Mouse (Mus musculus) embryonic fibroblast, embryonic 13.5 days (primary cell): ENCODE results near the gene Lamtor2. TPM values are rescaled to one million over a fixed set of nuclear protein-coding genes. Genes with fewer than 3 reads are reported as not detected.

Source experiments
- H3K27ac ChIP-seq: 2 replicates; pipeline ENCODE4 v1.5.1; 2012; ENCODE audit warnings: low read length, control low read depth, inconsistent platforms; ENCODE audit not compliant: insufficient read depth
- H3K4me1 ChIP-seq: 2 replicates; pipeline ENCODE4 v1.6.1; 2011; ENCODE audit warnings: low read length; ENCODE audit not compliant: control insufficient read depth, insufficient read depth
- H3K4me3 ChIP-seq: 2 replicates; pipeline ENCODE4 v1.5.1; 2011; ENCODE audit warnings: mild to moderate bottlenecking, control low read depth, low read length; ENCODE audit not compliant: insufficient read depth
- CTCF ChIP-seq: IDR thresholded peaks from 2 replicates; pipeline ENCODE4 v1.5.1; 2011; ENCODE audit warnings: mild to moderate bottlenecking, control low read depth, low read length, moderate library complexity, borderline replicate concordance; ENCODE audit not compliant: insufficient read depth
- POLR2A ChIP-seq: IDR thresholded peaks from 2 replicates; pipeline ENCODE4 v1.6.1; 2011; ENCODE audit warnings: low read depth, mild to moderate bottlenecking, control low read depth, low read length, moderate library complexity
- polyA plus RNA-seq: library from polyadenylated mRNA; stranded (reverse); fragments of >200 nt; gene quantifications from 2 replicates; pipeline ENCODE4 v1.2.4, GENCODE M21; 2011; ENCODE audit warnings: low read depth; ENCODE audit not compliant: missing spikeins, insufficient read length

Lamtor2 gene
- polyA plus RNA-seq, 1 experiment, result 74.4 TPM

DNA sequence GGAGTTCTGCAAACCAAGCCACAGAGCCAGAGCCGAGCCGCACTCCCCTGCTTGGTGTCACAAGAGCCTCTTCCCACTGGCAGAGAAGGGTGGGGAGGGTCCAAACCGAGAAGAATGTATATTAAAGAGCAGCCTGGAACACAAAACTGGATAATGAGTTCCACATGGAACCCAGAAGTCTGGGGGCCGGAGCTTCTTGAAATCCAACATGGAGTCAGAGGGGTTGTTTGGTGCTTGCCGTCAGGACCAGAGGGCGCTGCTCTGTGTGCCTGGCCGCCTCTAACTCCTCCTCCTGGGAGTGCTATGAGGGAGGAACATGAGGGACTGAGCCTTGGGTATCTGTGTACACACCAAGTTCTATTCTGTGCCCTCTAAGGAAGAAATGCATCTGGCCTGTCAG is 47.1 kb downstream of the Lamtor2 start:
- peak overlapping the region; percentile 55 for H3K27ac ChIP-seq
- TF ChIP-seq POLR2A (no peak), CTCF (no peak)
- H3K4me3 ChIP-seq, result no peak overlapping the region
- peaks cover 20% of the 10 kb centered on the region for H3K4me1 ChIP-seq

- H3K27ac ChIP-seq, result peak overlapping the region; percentile 55
- H3K4me3 ChIP-seq, result no peak overlapping the region
- H3K4me1 ChIP-seq, result peaks cover 13% of the 10 kb centered on the region
- no peak for TF ChIP-seq POLR2A
- no peak for TF ChIP-seq CTCF
These were observed 47.8 kb downstream of the Lamtor2 start for GRCm38 (mm10) chr3:88505081-88505480.

- peaks cover 13% of the 10 kb centered on the region for H3K4me1 ChIP-seq
- peak overlapping the region; percentile 94 for H3K27ac ChIP-seq
- TF ChIP-seq POLR2A (no peak), CTCF (no peak)
- H3K4me3 ChIP-seq, result no peak overlapping the region
These were observed 48.8 kb downstream of the Lamtor2 start for GRCm38 (mm10) chr3:88503881-88504746.

DNA sequence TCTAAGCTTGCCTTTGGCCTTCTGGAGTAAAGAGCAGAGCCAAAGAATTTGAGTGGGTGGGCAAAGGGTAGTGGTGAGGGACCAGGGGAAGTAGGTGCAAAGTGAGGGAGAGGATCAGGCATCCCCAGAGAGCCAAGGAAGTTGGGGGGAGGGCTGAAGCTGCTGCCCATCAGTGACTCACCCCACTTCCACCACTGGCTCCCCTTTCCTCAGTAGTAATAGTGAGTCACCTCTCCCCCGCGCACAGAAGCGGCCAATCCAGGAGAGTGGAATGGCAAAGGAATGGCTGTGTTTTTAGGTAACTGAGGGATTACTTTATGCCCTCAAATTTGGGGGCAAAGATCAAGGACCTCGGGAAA is 49.4 kb downstream of the Lamtor2 start:
- peaks cover 13% of the 10 kb centered on the region for H3K4me1 ChIP-seq
- TF ChIP-seq CTCF (no peak), POLR2A (no peak)
- peak overlapping the region; percentile 19; the same call in 1 of the 2 replicates for H3K4me3 ChIP-seq
- H3K27ac ChIP-seq, result peak overlapping the region; percentile 94

- Histone ChIP-seq H3K4me3 (peak overlapping the region; percentile 82), H3K27ac (peak overlapping the region; percentile 94), H3K4me1 (peaks cover 18% of the 10 kb centered on the region)
- no peak for TF ChIP-seq CTCF
- peak; percentile 99 for TF ChIP-seq POLR2A
These were observed 50.0 kb downstream of the Lamtor2 start for GRCm38 (mm10) chr3:88502641-88503504.

DNA sequence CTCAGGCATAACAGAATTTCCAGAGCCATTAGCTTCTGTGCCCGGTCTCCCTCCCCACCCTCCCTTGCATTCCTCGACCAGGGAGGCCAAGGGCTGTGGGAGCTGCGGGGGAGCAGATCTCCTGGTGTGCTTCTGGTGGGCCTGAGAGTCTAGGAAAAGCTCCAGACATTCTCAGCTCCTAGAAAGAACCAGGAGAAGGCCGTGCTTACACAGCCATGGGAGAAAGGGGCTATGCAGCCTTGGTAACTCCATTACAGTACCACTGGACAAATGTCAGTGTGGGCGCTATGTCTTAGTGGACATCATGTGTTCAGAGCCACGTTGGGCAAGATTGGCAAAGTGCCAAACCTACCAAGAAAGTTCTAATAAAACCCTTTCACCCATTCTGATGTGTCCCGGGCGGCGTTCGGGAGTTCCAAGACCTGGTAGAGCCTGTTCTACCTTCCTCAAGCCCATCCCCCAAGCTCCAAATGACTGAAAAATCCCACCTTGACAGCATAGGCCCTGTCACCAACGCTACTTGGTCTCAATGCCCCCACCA is 50.8 kb downstream of the Lamtor2 start:
- peaks cover 25% of the 10 kb centered on the region for H3K4me1 ChIP-seq
- H3K4me3 ChIP-seq, result peak overlapping the region; percentile 82
- TF ChIP-seq POLR2A (peak; percentile 32), CTCF (no peak)
- H3K27ac ChIP-seq, result peak overlapping the region; percentile 94

DNA sequence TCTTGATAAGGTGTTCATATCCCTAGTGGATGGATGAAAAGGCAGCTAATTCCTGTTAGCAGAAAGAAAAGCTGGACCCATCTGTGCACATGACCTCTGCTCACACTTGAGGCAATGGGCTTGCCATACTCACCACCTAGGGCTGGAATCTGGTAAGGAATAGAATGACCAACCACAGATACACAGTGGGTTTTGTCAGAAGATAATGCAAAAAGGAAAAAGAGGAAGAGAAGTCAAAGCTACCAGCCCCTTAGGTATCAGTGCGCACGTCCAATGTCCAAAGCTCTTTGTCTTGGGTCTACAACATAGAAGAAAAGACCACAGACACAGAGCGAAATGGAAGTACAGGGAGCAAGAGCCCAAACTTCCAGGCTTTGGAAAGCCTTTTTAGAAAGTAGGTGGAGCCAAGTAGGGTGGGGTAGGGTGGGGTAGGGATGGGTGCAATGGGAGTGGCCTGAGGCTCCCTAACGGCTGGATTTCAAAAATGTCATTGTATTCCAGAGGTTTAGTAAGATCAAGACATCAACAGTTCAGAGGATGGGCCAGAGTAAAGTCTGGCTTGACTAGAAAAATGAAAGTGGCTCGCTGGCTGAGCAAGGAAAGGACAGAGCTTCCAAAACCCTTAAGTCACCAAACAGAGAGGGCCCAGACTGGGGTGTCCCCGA is 51.4 kb downstream of the Lamtor2 start:
- peak overlapping the region; percentile 82 for H3K4me3 ChIP-seq
- H3K27ac ChIP-seq, result peak overlapping the region; percentile 94
- TF ChIP-seq CTCF, result no peak
- TF ChIP-seq POLR2A, result peak; percentile 58
- peaks cover 26% of the 10 kb centered on the region for H3K4me1 ChIP-seq

- H3K4me1 ChIP-seq, result peaks cover 30% of the 10 kb centered on the region
- H3K27ac ChIP-seq, result peak overlapping the region; percentile 63
- H3K4me3 ChIP-seq, result peak overlapping the region; percentile 82
- TF ChIP-seq POLR2A, result 0 out of 2 replicates have a peak, but pooled peaks have one; percentile 22
- no peak for TF ChIP-seq CTCF
These were observed 52.1 kb downstream of the Lamtor2 start for GRCm38 (mm10) chr3:88500655-88501365.

DNA sequence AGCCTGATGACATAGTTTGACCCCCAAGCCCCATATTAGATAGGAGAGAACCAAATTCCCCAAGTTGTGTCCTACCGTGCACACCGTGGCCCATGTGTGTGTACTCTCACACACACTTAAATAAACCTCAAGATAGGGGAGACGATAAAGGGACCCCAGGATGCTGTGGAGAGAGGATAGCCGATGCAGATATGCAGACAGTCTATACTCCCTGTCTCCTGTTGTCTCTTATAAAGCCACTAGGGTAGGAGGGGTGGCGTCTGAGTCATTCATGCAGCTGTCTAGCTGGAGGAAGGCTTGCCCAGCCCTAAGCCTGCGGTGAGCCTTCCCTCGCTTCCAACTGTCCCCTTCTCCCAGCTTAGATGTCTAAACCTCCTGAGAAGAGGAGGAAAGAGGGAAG is 52.8 kb downstream of the Lamtor2 start:
- TF ChIP-seq CTCF (no peak), POLR2A (peak; percentile 28; the same call in 1 of the 2 replicates)
- peak overlapping the region; percentile 63; the same call in 1 of the 2 replicates for H3K27ac ChIP-seq
- peak overlapping the region; percentile 82 for H3K4me3 ChIP-seq
- peaks cover 30% of the 10 kb centered on the region for H3K4me1 ChIP-seq

Other genes with a start within 250 kb of the Lamtor2 start
- 172 and 220 TPM in 2 replicates for gene Glmp, start 228.1 kb downstream of the Lamtor2 start, polyA plus RNA-seq
- 1.3 and 1.4 TPM in 2 replicates for gene Tmem79, start 216.9 kb downstream of the Lamtor2 start, polyA plus RNA-seq
- gene Smg5, start 216.8 kb downstream of the Lamtor2 start, polyA plus RNA-seq, result 62.8 and 71.6 TPM in 2 replicates
- 0.55 and 1.4 TPM in 2 replicates for gene Paqr6, start 188.5 kb downstream of the Lamtor2 start, polyA plus RNA-seq
- not detected in 2 replicates for gene Bglap3, start 180.3 kb downstream of the Lamtor2 start, polyA plus RNA-seq
- gene Bglap2, start 174.4 kb downstream of the Lamtor2 start, polyA plus RNA-seq, result not detected in 2 replicates
- not detected in 2 replicates for gene Bglap, start 168.6 kb downstream of the Lamtor2 start, polyA plus RNA-seq
- gene Pmf1, start 142.7 kb downstream of the Lamtor2 start, polyA plus RNA-seq, result 24.4 and 29.9 TPM in 2 replicates
- gene Slc25a44, start 127.9 kb downstream of the Lamtor2 start, polyA plus RNA-seq, result 15.9 and 20.1 TPM in 2 replicates
- 0.25 and 0.63 TPM in 2 replicates for gene Sema4a, start 91.9 kb downstream of the Lamtor2 start, polyA plus RNA-seq
- gene Lmna, start 43.1 kb downstream of the Lamtor2 start, polyA plus RNA-seq, result 401 and 426 TPM in 2 replicates
- 25.7 and 33.6 TPM in 2 replicates for gene Mex3a, start 20.7 kb downstream of the Lamtor2 start, polyA plus RNA-seq
- gene Rab25, start 4.8 kb downstream of the Lamtor2 start, polyA plus RNA-seq, result not detected in 2 replicates
- 38.5 and 50.4 TPM in 2 replicates for gene Ubqln4, start 684 bp upstream of the Lamtor2 start, polyA plus RNA-seq
- gene Ssr2, start 22.8 kb upstream of the Lamtor2 start, polyA plus RNA-seq, result 218 and 298 TPM in 2 replicates
- 174 and 210 TPM in 2 replicates for gene Arhgef2, start 52.9 kb upstream of the Lamtor2 start, polyA plus RNA-seq
- not detected in 2 replicates for gene Rxfp4, start 100.1 kb upstream of the Lamtor2 start, polyA plus RNA-seq
- gene Khdc4, start 132.7 kb upstream of the Lamtor2 start, polyA plus RNA-seq, result 64.1 and 68.9 TPM in 2 replicates
- gene Rit1, start 163.8 kb upstream of the Lamtor2 start, polyA plus RNA-seq, result 52.1 and 57.8 TPM in 2 replicates
- 18.9 and 29.2 TPM in 2 replicates for gene Syt11, start 222.1 kb upstream of the Lamtor2 start, polyA plus RNA-seq